Mouse (Mus musculus) brain, embryonic 14.5 days (tissue): ENCODE measurements around the gene Sap30l. TPM values are rescaled to one million over a fixed set of nuclear protein-coding genes. Genes with fewer than 3 reads are reported as not detected.
"Not testable (repeated sequence)": the region's sequence is repeated elsewhere in the genome, so short reads cannot be mapped to it uniquely, and the experiment has no call there.

Experiments used
- DNase-seq: peaks from one replicate; pipeline ENCODE4 v3.0.0-alpha.2; 2011; ENCODE audit warnings: low read depth
- CTCF ChIP-seq: fragments of 200-500 bp; IDR thresholded peaks from 2 replicates; pipeline ENCODE4 v1.5.1; 2012; ENCODE audit warnings: inconsistent platforms, mild to moderate bottlenecking, moderate library complexity, borderline replicate concordance; ENCODE audit not compliant: insufficient read depth, insufficient read length; ENCODE audit errors: extremely low read depth
- POLR2A ChIP-seq: fragments of 200-500 bp; IDR thresholded peaks from 2 replicates; pipeline ENCODE4 v1.6.1; 2012; ENCODE audit warnings: mild to moderate bottlenecking, inconsistent platforms, borderline replicate concordance; ENCODE audit not compliant: poor library complexity, insufficient read depth, insufficient read length, severe bottlenecking; ENCODE audit errors: extremely low read depth
- polyA plus RNA-seq: library from polyadenylated mRNA; depleted of rRNA; stranded (reverse); fragments of >200 nt; gene quantifications from 2 replicates; pipeline ENCODE4 v1.2.3, GENCODE M21; 2012; rRNA removed

Sap30l gene
- polyA plus RNA-seq, 1 experiment: 30.9 TPM

DNA sequence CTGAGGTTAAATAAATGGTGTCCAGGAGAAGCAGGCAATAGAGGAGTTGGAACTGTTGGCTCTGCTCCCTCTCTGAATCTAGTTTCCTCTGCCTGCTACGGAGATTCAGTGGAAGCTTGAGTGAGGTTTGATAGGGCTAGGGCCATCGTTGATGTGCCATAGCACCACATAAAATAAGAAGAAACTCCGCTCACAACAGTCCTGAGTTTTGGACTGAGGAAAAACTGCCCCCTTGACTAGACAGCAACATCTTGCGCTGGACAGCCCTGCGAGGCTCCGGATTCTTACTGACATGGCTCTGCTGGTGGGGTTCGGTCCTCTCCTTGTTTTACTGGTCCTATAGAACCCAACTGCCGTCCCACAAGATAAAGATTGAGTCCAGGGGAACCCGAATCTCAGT lies 35.0 kb downstream of the Sap30l start:
- TF ChIP-seq CTCF (no peak), POLR2A (no peak)
- no peak for DNase-seq

DNA sequence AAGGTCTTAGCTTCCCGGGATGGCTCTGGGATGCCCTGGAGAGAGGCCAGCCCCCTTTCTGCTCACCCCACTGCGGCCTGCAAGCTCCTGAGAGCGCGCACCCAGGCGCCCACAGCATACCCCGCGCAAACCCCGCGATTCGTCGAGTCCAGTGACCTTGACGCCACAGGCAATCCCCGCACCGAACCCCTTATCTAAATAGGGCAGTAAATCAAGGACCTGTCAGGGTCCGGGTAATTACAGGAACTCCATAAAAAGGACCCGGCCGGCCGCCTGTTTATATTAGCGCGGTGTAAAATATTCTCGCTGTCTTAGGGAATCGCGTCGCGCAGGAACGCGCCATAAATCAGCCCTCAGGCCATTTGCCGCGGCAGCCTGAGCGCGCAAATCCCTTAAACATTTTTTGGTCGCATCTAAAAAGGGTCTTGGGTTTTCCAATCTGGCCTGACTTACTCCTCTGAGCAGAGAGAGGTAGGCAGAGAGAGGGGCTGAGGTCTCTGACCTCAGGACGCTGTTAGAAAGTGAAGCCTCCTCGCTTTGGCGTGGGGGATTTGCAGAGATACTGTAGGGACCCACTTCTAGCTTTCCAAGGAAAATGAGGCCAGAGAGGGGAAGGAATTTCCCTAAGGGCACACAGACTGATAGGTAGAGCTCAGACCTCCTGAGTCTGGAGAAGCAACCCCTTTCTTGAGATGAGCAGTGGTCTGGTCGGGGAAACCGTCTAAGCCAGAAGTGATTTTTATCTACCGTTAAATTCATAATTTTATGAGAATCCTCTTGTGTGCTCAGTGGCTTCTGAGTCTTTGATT lies 35.6 kb downstream of the Sap30l start:
- TF ChIP-seq CTCF (no peak), POLR2A (no peak)
- no peak for DNase-seq

DNA sequence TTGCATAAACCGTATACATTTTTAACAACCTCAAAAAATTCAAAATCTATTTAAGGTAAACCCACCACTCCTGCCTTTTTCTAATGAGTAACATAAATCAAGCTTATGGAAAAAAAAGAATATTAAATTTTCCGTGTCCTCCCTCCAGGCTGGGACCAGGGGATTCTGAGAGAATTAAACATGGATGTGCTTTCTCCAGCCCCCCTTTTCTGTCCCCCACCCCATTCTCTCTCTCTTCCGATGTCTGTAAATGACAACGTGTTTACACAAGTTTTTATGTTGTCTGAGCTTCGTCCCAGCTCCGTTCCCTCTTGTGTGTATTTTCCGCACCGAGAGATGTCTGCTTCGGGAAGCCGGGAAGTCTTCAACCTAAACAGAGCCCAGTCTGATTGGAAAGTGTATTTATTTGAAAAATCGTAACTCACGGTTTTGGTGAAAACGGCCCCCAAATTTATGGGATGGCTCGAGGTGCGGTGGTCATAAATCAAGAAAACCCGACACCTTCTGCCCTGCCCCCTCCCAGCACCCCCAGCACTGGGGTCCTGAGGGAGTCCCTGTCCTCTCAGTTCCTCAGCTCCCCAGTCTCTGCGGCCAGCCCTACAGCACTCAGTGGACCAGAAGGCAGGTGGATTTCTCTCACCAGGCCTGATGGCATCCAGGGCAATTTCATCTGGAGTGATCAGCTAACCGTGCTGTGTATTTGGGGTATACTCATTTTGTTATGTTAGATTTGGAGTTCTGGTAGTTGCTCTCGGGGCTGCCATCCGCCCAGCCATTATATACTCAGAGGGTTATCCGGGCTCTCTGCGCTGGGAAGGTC lies 36.6 kb downstream of the Sap30l start:
- DNase-seq: no peak
- TF ChIP-seq POLR2A (no peak), CTCF (no peak)

DNA sequence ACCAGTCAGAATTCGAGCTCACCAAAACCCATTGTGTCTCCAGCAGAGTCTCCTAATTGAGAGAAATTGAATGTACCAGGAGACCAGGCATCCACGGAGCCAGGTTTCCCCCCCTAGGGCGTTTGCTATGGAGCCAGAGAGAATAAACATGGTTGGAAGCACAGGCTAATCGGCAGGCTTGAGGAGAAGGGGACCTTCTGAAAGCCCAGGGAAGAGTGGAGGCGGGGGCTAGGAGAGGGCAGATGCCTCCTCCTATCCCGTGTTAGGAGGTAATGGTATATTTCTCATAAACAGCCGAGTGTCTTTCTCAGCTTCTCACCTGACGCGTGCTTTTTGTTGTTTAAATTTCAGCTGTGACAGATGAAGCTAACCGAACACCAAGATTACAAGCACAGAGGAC lies 39.5 kb downstream of the Sap30l start:
- TF ChIP-seq POLR2A: no peak
- TF ChIP-seq CTCF: no peak
- no peak for DNase-seq

DNA sequence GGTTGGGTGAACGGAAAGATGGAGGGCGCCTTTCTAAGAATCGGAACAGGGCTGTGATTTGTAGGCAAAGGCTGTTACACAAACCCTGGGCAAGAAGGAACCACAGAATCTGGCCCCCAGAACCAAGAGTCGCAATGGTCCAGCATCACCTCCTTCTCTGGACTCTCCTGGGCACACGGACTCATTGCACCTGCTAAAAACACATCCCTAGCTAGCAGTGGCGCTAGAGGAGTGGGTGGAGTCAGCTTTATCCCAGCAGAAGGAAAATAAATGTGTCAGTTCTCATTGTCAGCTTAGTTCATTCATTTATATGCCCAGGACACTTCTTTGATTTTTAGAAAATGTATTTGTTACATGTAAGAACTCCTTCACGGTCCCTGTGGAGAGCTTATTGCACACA lies 40.0 kb downstream of the Sap30l start:
- TF ChIP-seq CTCF: no peak
- no peak for DNase-seq

DNA sequence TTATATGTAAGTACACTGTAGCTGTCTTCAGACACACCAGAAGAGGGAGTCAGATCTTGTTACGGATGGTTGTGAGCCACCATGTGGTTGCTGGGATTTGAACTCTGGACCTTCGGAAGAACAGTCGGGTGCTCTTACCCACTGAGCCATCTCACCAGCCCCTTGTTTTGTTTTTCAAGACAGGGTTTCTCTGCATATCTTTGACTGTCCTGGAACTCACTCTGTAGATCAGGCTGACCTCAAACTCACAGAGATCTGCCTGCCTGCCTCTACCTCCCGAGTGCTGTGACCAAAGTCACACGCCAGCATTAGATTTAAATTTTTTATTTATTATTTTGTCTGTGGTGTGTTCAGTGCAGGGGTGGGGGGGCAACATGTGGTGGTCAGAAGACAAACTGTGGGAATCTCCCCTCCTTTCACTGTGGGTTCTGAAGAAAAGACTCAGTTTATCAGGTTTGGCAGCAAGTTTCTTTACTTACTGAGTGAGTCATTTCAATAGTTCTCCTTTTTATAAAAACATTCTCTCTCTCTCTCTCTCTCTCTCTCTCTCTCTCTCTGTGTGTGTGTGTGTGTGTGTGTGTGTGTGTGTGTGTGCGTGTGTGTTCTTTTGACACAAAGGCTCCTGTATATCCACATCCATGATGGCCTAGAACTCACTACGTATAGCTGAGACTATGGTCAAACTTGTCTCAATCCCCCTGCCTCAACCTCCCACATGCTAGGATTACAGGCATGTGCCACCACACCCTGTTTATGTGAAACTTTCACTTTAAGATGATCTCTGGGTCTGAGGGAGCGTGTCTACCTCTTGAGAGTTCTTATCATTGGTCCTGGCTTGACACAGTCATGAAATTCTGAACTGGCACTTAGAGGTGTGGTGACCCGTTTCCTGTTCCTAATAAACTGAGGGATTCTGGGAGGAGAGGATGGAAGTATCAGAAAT lies 45.3 kb downstream of the Sap30l start:
- DNase-seq: not testable (repeated sequence)

DNA sequence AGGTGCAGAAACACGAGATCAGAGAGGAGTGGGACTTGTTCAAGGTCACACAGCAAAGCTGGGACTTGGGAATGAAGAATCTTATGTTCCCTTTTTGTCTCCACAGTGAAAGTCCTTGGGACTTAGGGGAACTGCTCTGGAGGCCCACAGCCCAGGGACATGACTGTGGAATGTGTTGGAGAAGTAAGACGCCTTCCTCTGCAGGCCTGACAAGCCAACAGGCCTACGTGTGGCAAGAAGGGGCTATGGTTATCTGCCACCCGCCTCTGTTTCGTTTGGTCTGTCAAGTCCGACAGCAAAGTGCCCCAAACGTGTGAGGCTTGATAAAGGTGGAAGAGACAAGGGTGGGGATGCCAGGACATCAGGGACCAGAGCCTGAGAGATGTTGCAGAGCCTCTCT lies 46.0 kb downstream of the Sap30l start:
- DNase-seq: no peak
- TF ChIP-seq CTCF: no peak
- no peak for TF ChIP-seq POLR2A

DNA sequence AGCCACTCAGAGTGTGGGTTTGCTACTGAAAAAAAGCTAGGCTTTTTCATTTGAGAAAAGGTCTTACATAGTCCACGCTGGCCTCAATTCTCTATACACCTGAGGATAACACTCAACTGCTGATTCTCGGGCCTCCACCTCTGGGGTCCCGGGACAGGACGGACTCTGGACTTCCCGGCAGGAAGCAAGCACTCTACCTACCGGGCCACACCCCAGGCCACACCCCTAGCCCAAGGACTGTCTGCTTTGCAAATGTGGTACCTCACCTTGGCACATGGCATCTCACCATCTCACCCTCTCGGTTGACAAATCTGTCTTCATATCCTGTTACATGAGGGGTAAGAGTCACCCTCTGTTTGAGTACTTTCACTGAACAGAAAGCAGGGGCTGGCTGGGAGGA lies 48.9 kb downstream of the Sap30l start:
- TF ChIP-seq CTCF: no peak
- TF ChIP-seq POLR2A: no peak
- DNase-seq: no peak

DNA sequence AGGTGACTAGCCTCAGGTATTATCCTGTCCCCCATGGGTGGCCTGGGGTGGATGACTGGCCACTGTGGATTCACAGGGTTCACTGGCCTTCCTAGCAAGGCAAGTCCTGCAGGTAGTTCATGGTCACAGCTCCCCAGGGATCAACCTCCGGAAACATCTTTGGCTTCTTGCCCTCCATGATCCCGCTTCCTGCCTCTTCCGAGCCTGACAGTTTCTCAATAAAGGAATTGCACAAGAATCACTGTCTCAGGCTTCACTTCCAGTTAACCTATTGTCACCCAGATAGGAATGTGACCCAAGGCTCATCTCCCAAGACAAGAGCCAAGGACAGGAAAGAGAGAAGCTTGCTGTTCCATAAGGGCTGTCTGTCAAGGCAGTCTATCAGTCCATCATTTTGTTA lies 49.5 kb downstream of the Sap30l start:
- TF ChIP-seq CTCF: no peak
- no peak for TF ChIP-seq POLR2A

DNA sequence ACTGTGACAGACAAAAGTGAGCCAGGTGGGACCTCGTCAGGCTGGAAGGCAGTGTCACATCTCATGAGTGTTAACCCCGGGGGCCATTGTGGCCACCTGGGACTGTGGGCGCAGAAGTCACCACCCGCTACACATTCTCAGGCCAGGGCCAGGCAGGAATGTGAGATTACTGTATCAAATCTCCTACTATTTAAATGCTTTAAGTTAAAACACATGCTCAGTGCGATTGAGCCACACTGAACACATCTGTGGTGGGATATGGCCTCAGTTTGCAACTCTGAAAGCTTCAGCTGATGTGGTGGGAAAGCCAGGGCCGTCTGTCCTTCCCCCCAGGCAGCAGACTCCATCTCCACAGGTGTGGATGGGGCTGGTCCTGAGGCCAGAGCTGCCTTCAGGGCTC lies 52.1 kb downstream of the Sap30l start:
- no peak for DNase-seq
- no peak for TF ChIP-seq CTCF
- no peak for TF ChIP-seq POLR2A

More for the DNA sequence above, 49.5 kb downstream of the Sap30l start:
- no peak for DNase-seq

DNA sequence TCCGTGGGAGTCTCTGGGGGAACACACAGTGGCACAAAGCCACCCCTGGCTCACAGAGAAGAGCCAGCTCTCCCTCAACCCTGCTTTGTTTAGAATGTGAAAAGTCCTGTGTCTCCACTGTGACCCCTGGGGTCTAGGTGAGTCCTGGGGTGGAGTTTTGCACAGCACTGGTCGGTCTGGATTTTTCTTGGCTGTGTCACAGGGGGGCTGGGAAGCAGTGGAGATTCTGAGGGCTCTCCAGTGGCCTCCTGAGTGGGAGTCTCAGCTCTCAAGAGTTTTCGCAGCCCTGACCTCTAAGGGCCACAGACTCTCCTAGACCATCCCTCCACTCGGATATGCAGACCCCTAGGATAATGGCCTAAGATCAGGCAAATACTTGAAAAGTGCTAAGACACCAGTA lies 56.3 kb downstream of the Sap30l start:
- TF ChIP-seq POLR2A: no peak
- TF ChIP-seq CTCF: no peak
- no peak for DNase-seq

Other genes starting within 250 kb of the Sap30l start
- gene Galnt10, start 156.2 kb upstream of the Sap30l start, polyA plus RNA-seq: 11.7 and 16.5 TPM in 2 replicates
- 0.04 TPM in 1 of 2 replicates, not detected in the other for gene Hand1, start 31.2 kb downstream of the Sap30l start, polyA plus RNA-seq
- gene Larp1, start 207.4 kb downstream of the Sap30l start, polyA plus RNA-seq: 36.5 and 57.6 TPM in 2 replicates